Mouse (Mus musculus): ENCODE data around the gene Prep. TPM values are rescaled to one million over a fixed set of nuclear protein-coding genes. Genes with fewer than 3 reads are reported as not detected.

Gene Prep
- polyA plus RNA-seq (2017; shearing (Covaris generic)) = 10 to 100 TPM in 1 of 2 experiments, 1 to 10 TPM in 1; 9.7 to 12.9 TPM

DNA sequence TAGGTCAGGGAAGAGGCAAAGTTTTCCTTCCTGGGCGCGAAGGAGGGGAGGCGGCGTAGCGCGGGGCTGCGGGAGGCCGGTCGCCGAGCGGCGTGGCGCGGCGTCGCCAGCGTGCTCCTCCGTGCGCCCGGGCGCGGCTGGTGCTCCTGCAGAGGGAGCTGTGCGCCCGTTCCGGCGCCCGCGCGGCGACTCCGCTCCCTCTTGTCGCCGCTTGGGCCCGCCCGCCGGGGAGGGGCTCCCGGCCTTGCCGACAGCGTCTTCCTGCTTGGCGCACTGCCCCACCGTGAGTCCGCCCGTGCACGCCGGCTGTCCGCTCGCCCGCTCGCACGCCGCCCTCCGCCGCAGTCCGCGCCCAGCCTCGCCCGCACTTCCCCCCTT, at the start of gene Prep:
TSS of gene Prep (plus strand) at position 273 of the 378 bp plus-strand sequence.

DNA sequence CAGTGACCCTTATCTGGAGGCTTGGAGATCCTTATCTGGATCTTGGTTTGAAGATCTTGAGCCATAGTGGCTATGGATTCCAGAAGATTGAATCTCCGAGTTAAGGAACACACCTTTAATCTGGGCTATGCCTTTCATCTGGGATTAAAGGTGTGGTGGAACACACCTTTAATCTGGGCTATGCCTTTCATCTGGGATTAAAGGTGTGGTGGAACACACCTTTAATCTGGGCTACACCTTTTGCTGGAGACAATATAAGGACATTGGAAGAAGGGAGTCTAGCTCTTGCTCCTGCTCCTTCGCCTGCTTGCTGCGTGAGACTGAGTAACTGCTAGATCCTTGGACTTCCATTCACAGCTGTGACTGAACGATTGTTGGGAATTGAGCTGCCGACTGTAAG, 110.8 kb downstream of the Prep start, which contains the start of gene Popdc3:
TSS of gene Popdc3 (plus strand) at position 301 of the 400 bp plus-strand sequence.

Other genes starting within 250 kb of the Prep start
- gene Popdc3, start 110.9 kb downstream of the Prep start, polyA plus RNA-seq (2017; shearing (Covaris generic)) = under 1 TPM in 1 of 2 experiments, not detected in 1; 0.38 TPM

Measured in activated CD4-positive, CD25-positive, alpha-beta regulatory T cell (primary cell).